Mouse (Mus musculus): ENCODE data around the gene Pkd1. TPM values are rescaled to one million over a fixed set of nuclear protein-coding genes. Genes with fewer than 3 reads are reported as not detected.

Gene Pkd1
- total RNA-seq, 2 experiments from 2014 or later = 1.5 to 3.8 TPM

- ATAC-seq (replicated peaks; ENCODE audit: low FRiP score, poor library complexity, severe bottlenecking) = no peak
These were observed 47.0 kb downstream of the Pkd1 start for GRCm38 (mm10) chr17:24596471-24597183.

- no peak for ATAC-seq (replicated peaks; ENCODE audit: low FRiP score, poor library complexity, severe bottlenecking)
These were observed 48.4 kb downstream of the Pkd1 start for GRCm38 (mm10) chr17:24597989-24598388.

GRCm38 (mm10) chr17:24600502-24600901 lies 50.9 kb downstream of the Pkd1 start:
- ATAC-seq (replicated peaks; ENCODE audit: low FRiP score, poor library complexity, severe bottlenecking) = no peak

GRCm38 (mm10) chr17:24603961-24604360 lies 54.3 kb downstream of the Pkd1 start:
- no peak for ATAC-seq (replicated peaks; ENCODE audit: low FRiP score, poor library complexity, severe bottlenecking)

GRCm38 (mm10) chr17:24604557-24604956 lies 54.9 kb downstream of the Pkd1 start:
- ATAC-seq (replicated peaks; ENCODE audit: low FRiP score, poor library complexity, severe bottlenecking) = no peak

- peak; percentile 27 for ATAC-seq (replicated peaks; ENCODE audit: low FRiP score, poor library complexity, severe bottlenecking)
These were observed 58.7 kb downstream of the Pkd1 start for GRCm38 (mm10) chr17:24608370-24608769.

GRCm38 (mm10) chr17:24608874-24609273 lies 59.2 kb downstream of the Pkd1 start:
- ATAC-seq (replicated peaks; ENCODE audit: low FRiP score, poor library complexity, severe bottlenecking) = peak; percentile 86

GRCm38 (mm10) chr17:24610711-24611110 lies 61.1 kb downstream of the Pkd1 start:
- no peak for ATAC-seq (replicated peaks; ENCODE audit: low FRiP score, poor library complexity, severe bottlenecking)

GRCm38 (mm10) chr17:24617561-24618194 lies 68.0 kb downstream of the Pkd1 start:
- peak; percentile 90 for ATAC-seq (replicated peaks; ENCODE audit: low FRiP score, poor library complexity, severe bottlenecking)

- no peak for ATAC-seq (replicated peaks; ENCODE audit: low FRiP score, poor library complexity, severe bottlenecking)
These were observed 75.8 kb downstream of the Pkd1 start for GRCm38 (mm10) chr17:24625472-24625871.

GRCm38 (mm10) chr17:24628646-24629045 lies 79.0 kb downstream of the Pkd1 start:
- peak; percentile 84 for ATAC-seq (replicated peaks; ENCODE audit: low FRiP score, poor library complexity, severe bottlenecking)

GRCm38 (mm10) chr17:24630072-24630471 lies 80.4 kb downstream of the Pkd1 start:
- ATAC-seq (replicated peaks; ENCODE audit: low FRiP score, poor library complexity, severe bottlenecking) = no peak

GRCm38 (mm10) chr17:24632167-24632812 lies 82.7 kb downstream of the Pkd1 start, which contains the start of the genes Tsc2 and Nthl1:
Tsc2 (minus strand) TSS chr17:24632630.
Nthl1 (plus strand) TSS chr17:24632680.
- ATAC-seq (replicated peaks; ENCODE audit: low FRiP score, poor library complexity, severe bottlenecking) = peak; percentile 62

GRCm38 (mm10) chr17:24632813-24633449 lies 83.3 kb downstream of the Pkd1 start:
- peak; percentile 40 for ATAC-seq (replicated peaks; ENCODE audit: low FRiP score, poor library complexity, severe bottlenecking)

GRCm38 (mm10) chr17:24633831-24634230 lies 84.2 kb downstream of the Pkd1 start:
- ATAC-seq (replicated peaks; ENCODE audit: low FRiP score, poor library complexity, severe bottlenecking) = no peak

GRCm38 (mm10) chr17:24635024-24635423 lies 85.4 kb downstream of the Pkd1 start:
- ATAC-seq (replicated peaks; ENCODE audit: low FRiP score, poor library complexity, severe bottlenecking) = no peak

GRCm38 (mm10) chr17:24635694-24636093 lies 86.1 kb downstream of the Pkd1 start:
- no peak for ATAC-seq (replicated peaks; ENCODE audit: low FRiP score, poor library complexity, severe bottlenecking)

GRCm38 (mm10) chr17:24636781-24637481 lies 87.3 kb downstream of the Pkd1 start:
- ATAC-seq (replicated peaks; ENCODE audit: low FRiP score, poor library complexity, severe bottlenecking) = no peak

GRCm38 (mm10) chr17:24638214-24638613 lies 88.6 kb downstream of the Pkd1 start:
- no peak for ATAC-seq (replicated peaks; ENCODE audit: low FRiP score, poor library complexity, severe bottlenecking)

GRCm38 (mm10) chr17:24638840-24639239 lies 89.2 kb downstream of the Pkd1 start:
- no peak for ATAC-seq (replicated peaks; ENCODE audit: low FRiP score, poor library complexity, severe bottlenecking)

Measured in erythroblast, adult 5-6 weeks (primary cell).